Mouse (Mus musculus): Measurements from ENCODE around the gene Unc50.

The Unc50 gene

DNA sequence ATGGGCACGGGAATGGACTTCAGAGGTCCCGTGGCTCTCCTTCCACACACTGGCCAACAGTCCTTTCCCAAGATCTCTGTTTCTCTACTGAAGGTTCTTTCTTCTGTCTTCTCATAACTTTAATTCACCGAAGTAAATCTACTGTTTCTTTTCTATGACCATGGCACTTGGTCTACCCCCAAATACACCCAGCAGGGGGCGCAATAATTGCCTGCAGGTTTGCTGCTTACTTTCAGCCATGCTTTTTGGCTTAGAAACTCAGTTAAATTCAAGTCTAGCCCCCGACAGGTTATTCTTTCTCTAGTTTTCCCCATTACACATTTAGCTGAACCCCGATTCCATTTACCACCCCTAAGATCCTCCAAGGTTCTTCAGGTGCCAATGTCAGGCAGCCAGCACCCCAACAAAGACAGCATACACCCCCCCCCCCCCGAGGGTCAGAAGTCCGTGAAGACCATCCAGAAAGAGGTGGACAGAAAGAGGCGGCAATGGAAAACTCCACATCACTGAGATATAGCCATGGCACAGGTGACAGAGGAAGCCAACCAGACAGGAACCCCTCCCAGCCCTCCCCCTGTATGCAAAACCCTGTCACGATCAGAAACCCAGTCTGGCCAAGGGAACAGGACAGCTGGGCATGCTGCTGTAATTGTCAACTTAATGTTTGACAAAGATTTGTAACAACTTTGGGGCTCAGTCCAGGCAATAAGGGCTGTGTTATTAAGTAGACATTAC lies 18.6 kb downstream of the Unc50 start:
- DNase-seq = peak; percentile 48 to 84

GRCm38 (mm10) chr1:37451270-37451669 lies 21.3 kb downstream of the Unc50 start:
- no peak for DNase-seq

DNA sequence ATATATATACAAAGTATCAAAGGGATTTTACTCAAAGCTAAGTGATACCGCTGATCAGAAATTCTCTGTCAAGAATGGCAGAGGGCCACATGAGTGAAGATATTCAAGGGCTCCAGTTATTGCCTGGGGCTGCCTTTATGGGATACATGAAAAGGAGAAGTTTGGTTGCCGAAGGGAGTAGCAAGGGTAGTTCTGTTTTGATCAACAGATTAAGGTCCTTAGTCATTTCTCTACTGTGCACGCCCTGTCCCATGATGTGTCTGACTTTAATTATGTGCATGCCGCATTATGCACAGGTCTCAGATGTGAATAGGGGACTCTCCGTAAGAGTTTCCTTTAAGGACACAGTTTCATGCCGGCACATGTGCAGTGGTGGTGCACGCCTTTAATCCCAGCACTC lies 27.6 kb downstream of the Unc50 start:
- no peak for DNase-seq

- DNase-seq = no peak
These were observed 35.0 kb downstream of the Unc50 start for GRCm38 (mm10) chr1:37464878-37465452.

GRCm38 (mm10) chr1:37466322-37466995 lies 36.5 kb downstream of the Unc50 start:
- DNase-seq = no peak

DNA sequence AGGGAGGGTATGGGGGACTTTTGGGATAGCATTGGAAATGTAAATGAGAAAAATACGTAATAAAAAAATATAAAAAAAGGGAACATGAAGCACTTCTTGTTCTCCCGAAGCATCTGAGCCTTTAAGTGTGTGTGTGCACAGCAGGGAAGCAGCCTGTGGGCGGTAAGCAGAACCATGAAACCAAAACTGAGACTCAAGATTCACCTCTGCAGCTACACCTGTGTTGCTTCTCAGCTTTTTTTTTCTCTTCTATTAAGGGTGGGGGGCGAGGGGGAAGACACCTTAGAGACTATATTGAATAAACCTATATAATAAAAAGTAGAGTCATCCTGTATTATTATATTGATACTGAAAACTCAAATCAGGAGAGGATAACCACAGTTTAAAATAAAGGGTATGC lies 37.9 kb downstream of the Unc50 start:
- DNase-seq = no peak

- DNase-seq = no peak
These were observed 39.1 kb downstream of the Unc50 start for GRCm38 (mm10) chr1:37469007-37469406.

DNA sequence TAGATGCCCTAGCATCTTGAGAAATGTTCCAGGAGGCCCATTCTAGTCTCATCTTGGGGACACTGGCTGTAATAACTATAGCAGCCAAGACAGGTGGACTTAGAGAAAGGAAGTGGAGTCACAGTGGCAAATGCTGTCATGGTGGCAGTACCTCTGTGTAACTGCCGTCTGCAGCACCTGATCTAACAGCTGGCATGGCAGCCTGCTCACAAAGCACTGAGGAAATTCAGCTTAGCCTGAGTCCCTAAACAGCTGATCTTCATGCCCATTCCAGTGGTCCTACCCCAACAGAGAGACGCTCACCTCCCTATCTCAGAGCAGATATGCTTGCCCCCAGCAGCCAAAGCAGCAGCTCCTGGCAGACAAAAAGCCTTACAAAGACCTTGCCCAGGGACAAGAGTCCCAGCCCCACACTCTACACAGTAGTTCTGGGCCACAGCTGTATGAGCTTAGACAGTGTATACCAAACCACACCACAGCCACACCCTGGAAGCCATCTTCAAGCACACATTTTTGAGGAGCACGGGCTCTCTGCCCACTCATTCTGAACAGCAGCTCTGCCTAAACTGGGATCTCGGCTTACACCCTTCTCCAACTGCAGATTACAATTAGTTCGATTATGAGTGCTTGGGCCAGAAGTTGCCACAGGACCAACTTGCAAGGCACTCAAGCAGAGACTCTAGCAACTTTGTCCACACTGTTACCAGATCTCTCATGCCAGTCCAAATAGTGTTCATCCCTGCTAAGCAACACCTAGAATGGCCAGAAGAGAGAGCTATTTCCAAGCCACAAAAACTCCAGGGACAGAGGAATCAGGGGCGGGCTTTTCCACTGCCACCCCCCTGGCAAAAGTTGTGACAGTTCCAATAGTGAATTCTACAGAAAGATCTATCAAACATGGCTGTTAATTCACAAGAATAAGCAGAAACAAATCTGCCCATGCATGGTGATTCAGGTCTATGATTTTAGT lies 41.5 kb downstream of the Unc50 start:
- DNase-seq = no peak

DNA sequence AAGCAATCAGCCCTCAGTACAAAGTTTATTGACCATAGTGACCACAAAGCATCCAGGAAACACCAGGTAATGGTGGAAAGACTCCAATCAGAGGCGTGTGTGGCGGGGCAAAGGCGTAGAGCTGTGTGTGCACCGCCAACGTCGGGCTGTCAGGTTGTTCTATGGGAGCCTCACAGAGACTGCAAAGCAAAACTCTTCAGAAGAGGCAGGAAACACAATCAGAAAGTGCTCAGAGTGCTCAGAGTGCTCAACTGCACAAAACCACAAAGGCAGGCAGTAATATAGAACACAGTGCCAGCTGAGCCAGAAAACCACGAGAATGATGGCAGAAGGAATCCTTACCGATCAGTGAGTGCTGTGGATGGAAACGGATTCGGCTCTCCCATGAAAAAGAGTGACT lies 43.3 kb downstream of the Unc50 start:
- DNase-seq = no peak

- peak in 1 of 2 experiments; percentile 17 for DNase-seq
These were observed 44.1 kb downstream of the Unc50 start for GRCm38 (mm10) chr1:37474046-37474445.

- no peak for DNase-seq
These were observed 44.8 kb downstream of the Unc50 start for GRCm38 (mm10) chr1:37474634-37475190.

DNA sequence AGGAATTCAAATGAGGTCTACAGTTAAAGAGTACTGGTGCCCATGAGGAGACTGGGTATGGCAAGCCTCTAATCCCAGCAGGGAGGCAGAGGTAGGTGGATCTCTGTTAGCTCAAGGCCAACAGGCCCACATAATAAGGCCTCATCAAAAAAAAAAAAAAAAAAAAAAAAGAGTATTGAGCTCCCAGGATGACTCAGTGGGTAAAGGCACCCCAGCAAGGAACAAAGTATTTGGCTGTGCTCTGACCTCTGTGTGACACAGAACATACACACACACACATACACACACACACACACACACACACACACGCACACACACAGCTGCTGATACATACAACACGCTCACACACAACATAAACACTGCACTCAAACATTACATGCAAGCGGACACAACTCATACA lies 45.4 kb downstream of the Unc50 start:
- no peak for DNase-seq

GRCm38 (mm10) chr1:37477250-37477649 lies 47.3 kb downstream of the Unc50 start:
- no peak for DNase-seq

DNA sequence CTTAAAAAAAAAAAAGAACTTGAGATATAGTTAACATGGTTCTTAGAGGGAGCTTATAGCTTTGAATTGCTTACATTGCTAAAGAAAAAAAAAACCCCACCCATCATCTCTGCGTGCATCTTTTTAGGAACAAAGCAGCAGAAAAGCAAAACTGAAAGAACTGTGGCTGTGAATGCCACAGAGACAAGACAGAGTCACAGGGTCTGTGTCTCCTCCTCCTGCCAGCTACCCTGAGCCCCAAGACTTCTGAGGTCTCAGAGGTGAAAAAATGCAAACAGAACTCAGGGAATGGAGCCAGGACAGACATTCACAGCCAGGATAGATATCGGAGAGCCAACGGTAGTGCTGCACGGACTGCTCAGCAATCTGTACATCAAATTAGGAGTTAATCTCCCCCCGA lies 48.0 kb downstream of the Unc50 start:
- DNase-seq = no peak

DNA sequence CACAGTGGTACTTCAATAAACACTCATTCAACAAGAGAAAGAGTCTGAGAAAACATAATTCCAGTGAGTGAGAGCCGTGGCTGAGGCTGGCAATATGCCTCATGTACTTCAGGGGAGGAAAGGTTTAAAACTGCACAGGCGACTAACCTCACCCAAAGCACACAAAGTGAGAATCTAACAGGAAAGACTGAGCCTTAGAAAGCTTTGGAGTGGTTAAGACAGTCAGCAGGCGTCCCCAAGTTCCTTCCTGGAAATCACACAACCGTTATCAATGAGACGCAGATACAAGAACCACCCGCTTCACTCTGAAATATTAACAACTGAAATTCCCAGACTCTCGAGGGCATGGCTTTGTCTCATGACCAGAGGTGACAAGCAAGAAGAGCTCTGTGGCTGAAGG lies 48.5 kb downstream of the Unc50 start:
- no peak for DNase-seq

GRCm38 (mm10) chr1:37479074-37479473 lies 49.1 kb downstream of the Unc50 start:
- DNase-seq = peak in 1 of 2 experiments; percentile 20

GRCm38 (mm10) chr1:37479759-37480158 lies 49.8 kb downstream of the Unc50 start:
- DNase-seq = no peak

DNA sequence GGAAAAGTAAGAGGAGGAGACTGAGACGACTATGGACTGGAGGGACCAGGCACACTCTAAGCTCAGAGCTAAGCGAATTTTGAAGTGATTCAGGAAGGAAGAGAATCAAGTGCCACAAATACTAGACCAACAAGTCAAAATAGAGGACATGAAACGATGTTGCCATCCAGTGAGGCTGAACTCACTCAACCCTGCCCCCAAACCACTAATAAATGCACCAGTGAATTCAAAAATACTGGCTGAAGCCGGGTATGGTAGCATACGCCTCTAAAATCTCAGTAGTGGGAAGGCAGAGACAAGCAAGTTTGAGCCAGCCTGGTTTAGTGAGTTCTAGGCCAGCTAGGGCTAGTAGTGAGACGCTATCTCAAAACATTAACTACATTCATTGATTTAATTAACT lies 50.8 kb downstream of the Unc50 start:
- no peak for DNase-seq

- DNase-seq = no peak
These were observed 51.4 kb downstream of the Unc50 start for GRCm38 (mm10) chr1:37481331-37481730.

DNA sequence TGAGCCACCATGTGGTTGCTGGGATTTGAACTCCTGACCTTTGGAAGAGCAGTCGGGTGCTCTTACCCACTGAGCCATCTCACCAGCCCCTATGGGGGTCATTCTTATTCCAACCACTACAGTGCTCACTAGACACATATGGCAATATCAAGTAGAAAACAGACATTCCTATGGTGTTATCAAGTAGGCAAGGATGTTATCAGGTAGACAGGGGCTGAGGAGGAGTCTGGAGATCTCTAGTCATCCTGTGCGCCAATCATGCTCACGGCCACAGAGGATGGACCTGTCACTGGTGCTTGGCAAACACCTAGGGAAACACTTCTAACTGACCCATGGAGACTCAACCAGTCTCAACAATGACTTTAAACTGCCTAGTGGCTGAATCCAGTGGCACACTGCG lies 54.7 kb downstream of the Unc50 start:
- DNase-seq = no peak

DNA sequence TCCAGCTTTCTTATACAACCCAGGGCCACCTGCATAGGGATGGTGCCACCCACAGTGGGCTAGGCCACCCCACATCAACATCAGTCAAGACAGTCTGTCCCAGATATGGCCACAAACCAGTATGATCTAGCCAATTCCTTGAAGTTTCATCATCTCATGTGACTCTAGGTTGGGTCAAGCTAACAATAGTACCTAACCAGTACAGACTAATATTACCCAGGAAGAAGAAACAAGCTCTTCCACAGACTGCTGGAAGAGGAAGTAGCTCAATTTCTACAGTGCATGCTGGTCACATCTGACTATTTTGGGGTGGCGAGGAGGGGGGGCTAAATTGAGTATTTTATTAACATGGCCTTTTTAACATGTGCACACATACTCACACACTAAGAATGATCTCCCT lies 56.5 kb downstream of the Unc50 start:
- DNase-seq = no peak

DNA sequence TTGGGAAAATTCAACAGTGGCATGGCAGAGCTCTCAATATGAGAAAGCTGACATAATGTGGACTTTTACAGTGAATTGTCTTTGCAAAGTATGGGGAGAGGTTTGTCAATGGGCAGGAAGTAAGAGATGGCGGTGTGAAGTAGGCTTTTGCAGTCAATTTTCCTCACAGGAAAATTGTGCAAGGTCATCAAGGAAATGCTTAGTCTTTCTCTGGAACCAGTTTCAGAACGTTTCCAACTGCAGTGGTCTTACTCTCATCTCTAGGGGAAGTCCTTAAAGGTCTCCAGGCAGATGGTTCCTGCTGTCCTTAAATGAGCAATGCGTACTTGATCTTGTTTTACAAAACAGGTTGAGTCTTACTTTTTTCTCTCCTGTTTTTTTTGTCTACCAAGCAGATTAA lies 57.1 kb downstream of the Unc50 start:
- DNase-seq = no peak

DNA sequence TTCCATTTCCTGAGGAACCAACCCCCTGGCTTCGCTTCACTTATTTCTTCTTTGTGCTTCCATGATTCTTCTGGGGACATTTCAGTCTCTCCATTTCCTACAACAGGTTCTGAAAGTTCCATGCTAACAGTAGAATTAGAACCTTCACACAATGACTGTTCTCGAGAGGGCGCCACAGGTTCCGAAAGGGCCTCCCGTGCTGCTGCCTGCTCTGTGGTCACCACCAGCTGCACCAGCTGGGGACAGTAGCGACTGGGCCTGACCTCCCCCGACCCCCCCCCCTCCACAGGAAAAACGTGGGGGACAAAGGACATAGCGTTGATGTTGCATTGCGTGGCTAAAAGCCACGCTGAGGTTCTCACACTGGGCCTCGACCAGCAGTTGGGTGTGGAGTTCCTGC lies 58.6 kb downstream of the Unc50 start:
- no peak for DNase-seq
